Mouse (Mus musculus): Measurements from ENCODE around the gene Pfkfb3.

Pfkfb3 gene

GRCm38 (mm10) chr2:11502901-11503431 is 50.9 kb downstream of the Pfkfb3 start:
- Histone ChIP-seq H3K9me3 (ENCODE audit: low read length) (no peaks in the 10 kb centered on the region), H3K4me3 (replicated peaks; ENCODE audit: low read length) (peak overlapping the region; percentile 86)
- TF ChIP-seq CTCF (conservative IDR thresholded peaks at IDR 0.05; ENCODE audit: low read length) (no peak), NANOG (IDR thresholded peaks at IDR 0.05; ENCODE audit: borderline replicate concordance, low read length) (no peak), POU5F1 (IDR thresholded peaks at IDR 0.05; ENCODE audit: borderline replicate concordance, low read length) (no peak)

DNA sequence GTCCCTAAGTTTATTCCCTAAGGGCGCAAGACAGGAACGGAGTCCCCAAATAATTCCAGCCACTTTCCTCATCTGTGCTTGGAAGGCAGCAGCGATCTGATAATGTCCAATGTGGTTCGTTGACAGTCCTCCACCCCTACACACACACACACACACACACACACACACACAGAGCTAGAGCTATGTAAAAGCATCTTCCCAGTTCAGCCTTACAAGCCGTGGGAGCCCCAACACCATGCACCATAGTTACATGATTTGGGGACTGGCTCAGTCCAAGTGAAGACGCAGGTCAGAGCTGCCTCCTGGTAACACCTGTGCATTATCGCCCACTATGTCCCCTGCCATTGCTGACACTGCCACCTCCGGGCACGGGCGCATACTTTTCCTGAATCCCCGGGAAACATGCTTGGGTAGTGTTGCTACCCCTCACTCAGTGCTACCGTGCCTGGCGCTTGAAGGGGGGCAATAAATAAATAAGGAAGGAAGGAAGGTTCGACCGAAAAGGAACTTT is 51.6 kb downstream of the Pfkfb3 start:
- Histone ChIP-seq H3K4me1 (replicated peaks; ENCODE audit: low read depth, low read length) (peaks cover 50% of the 10 kb centered on the region), H3K36me3 (ENCODE audit: insufficient read depth, low read length) (peaks cover 26% of the 10 kb centered on the region), H3K9me3 (ENCODE audit: low read length) (no peaks in the 10 kb centered on the region), H3K27me3 (ENCODE audit: insufficient read depth, low read length) (peaks cover 34% of the 10 kb centered on the region), H3K4me3 (replicated peaks; ENCODE audit: low read length) (peak overlapping the region; percentile 86)
- TF ChIP-seq POU5F1 (IDR thresholded peaks at IDR 0.05; ENCODE audit: borderline replicate concordance, low read length) (no peak), CTCF (conservative IDR thresholded peaks at IDR 0.05; ENCODE audit: low read length) (no peak)

More at GRCm38 (mm10) chr2:11502901-11503431, 50.9 kb downstream of the Pfkfb3 start:
- peaks cover 20% of the 10 kb centered on the region for H3K36me3 ChIP-seq (ENCODE audit: insufficient read depth, low read length)
- H3K27me3 ChIP-seq (ENCODE audit: insufficient read depth, low read length), result peaks cover 34% of the 10 kb centered on the region
- peaks cover 50% of the 10 kb centered on the region for H3K4me1 ChIP-seq (replicated peaks; ENCODE audit: low read depth, low read length)

DNA sequence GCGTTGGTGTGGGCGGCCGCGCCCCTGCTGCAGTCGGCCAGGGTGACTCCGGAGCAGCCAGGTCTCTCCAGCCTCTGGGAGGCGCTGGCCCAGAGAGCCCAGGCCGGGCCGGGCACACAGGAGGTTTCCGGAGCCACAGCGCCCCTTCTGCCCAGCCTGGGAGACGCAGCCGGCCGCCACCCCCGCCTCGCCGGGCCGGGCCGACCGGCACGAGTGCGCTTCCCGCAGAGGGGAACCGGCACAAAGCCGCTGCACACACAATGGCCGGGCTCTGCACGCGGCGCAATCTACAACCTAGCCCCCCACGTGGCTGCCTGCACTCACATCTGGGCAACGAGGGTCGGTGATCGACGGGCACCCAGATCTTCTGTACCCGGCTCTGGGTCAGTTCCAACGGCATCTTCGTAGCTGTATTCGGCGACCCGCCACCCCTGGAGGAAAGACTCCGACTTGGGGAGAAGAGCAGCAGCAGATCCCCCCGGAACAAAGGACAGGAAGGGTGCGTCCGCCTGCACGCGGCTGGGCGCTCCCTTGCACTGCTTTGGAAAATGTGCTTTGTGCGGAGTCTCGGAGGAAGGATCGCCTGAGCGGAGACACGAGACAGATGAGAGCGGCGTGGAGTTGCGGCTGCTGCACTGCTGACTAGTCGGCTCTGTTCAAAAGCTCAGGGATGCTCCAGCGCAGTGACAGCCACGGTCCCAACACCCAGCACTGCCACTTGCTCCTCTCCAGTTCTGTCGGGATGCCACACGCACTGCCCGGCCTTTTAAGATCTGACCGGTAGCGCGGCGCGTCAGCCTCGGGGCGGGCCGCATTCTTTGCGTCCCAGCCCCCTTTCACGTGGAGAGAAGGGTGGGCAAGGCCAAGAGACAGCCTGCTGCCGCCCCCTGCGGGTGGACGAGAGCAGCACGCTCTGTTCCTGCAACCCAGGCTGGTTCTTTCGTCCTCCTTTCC is 52.3 kb downstream of the Pfkfb3 start:
- no peaks in the 10 kb centered on the region for H3K9me3 ChIP-seq (ENCODE audit: low read length)
- TF ChIP-seq POU5F1 (IDR thresholded peaks at IDR 0.05; ENCODE audit: borderline replicate concordance, low read length) (no peak), NANOG (IDR thresholded peaks at IDR 0.05; ENCODE audit: borderline replicate concordance, low read length) (no peak), CTCF (conservative IDR thresholded peaks at IDR 0.05; ENCODE audit: low read length) (peak; percentile 63)
- H3K27me3 ChIP-seq (ENCODE audit: insufficient read depth, low read length), result peaks cover 34% of the 10 kb centered on the region
- peaks cover 56% of the 10 kb centered on the region for H3K4me1 ChIP-seq (replicated peaks; ENCODE audit: low read depth, low read length)
- peak overlapping the region; percentile 86 for H3K4me3 ChIP-seq (replicated peaks; ENCODE audit: low read length)
- H3K36me3 ChIP-seq (ENCODE audit: insufficient read depth, low read length), result peaks cover 34% of the 10 kb centered on the region

DNA sequence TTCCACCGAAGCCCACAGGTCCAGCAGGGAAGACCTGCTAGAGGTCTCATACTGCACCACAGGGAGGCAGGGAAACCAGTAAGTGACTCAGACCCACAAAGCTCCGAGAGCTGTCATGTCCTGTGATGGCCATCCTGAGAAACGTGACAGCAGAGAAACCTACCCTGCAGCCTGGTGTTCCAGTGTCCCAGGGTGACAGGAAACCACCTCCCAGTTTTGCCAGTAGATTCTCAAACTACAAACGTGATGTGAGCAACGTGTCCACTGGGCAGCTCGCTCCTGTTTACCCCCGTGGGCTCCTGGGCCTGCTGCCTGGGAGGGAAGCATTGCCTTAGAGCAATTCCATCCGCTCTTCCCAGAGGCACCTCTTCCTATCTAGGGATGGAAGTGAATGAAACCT is 53.2 kb downstream of the Pfkfb3 start:
- Histone ChIP-seq H3K36me3 (ENCODE audit: insufficient read depth, low read length) (peaks cover 36% of the 10 kb centered on the region), H3K4me3 (replicated peaks; ENCODE audit: low read length) (peak overlapping the region; percentile 86), H3K4me1 (replicated peaks; ENCODE audit: low read depth, low read length) (peaks cover 52% of the 10 kb centered on the region), H3K9me3 (ENCODE audit: low read length) (no peaks in the 10 kb centered on the region), H3K27me3 (ENCODE audit: insufficient read depth, low read length) (peaks cover 34% of the 10 kb centered on the region)
- TF ChIP-seq NANOG (IDR thresholded peaks at IDR 0.05; ENCODE audit: borderline replicate concordance, low read length), result no peak
- TF ChIP-seq CTCF (conservative IDR thresholded peaks at IDR 0.05; ENCODE audit: low read length), result no peak
- TF ChIP-seq POU5F1 (IDR thresholded peaks at IDR 0.05; ENCODE audit: borderline replicate concordance, low read length), result no peak

- TF ChIP-seq POU5F1 (IDR thresholded peaks at IDR 0.05; ENCODE audit: borderline replicate concordance, low read length) (no peak), NANOG (IDR thresholded peaks at IDR 0.05; ENCODE audit: borderline replicate concordance, low read length) (no peak), CTCF (conservative IDR thresholded peaks at IDR 0.05; ENCODE audit: low read length) (no peak)
- H3K36me3 ChIP-seq (ENCODE audit: insufficient read depth, low read length), result peaks cover 74% of the 10 kb centered on the region
- no peak overlapping the region for H3K4me3 ChIP-seq (replicated peaks; ENCODE audit: low read length)
These were observed 57.3 kb downstream of the Pfkfb3 start for GRCm38 (mm10) chr2:11496601-11497031.

DNA sequence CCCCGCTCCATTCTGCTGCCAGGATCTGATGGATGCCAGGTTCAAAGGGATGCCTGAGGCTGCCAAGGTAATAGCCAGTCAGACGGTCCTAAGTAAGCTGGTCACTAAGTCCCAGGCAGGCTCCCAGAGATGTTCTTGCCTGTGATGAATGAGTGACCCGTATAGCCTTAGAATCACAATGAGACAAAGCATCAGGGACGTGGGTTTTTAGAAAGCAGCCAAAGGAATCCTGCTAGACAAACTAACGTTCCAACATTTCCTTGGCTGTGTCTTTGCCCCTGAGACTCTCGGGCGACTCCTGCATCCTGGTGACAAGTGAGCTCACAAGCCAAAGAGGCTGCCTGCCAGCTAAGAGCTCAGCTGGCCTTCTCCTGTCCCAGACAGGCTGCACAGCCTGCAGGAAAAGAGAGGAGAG is 59.0 kb downstream of the Pfkfb3 start:
- no peaks in the 10 kb centered on the region for H3K27me3 ChIP-seq (ENCODE audit: insufficient read depth, low read length)

More at GRCm38 (mm10) chr2:11496601-11497031, 57.3 kb downstream of the Pfkfb3 start:
- Histone ChIP-seq H3K27me3 (ENCODE audit: insufficient read depth, low read length) (no peaks in the 10 kb centered on the region), H3K4me1 (replicated peaks; ENCODE audit: low read depth, low read length) (peaks cover 41% of the 10 kb centered on the region), H3K9me3 (ENCODE audit: low read length) (no peaks in the 10 kb centered on the region)

DNA sequence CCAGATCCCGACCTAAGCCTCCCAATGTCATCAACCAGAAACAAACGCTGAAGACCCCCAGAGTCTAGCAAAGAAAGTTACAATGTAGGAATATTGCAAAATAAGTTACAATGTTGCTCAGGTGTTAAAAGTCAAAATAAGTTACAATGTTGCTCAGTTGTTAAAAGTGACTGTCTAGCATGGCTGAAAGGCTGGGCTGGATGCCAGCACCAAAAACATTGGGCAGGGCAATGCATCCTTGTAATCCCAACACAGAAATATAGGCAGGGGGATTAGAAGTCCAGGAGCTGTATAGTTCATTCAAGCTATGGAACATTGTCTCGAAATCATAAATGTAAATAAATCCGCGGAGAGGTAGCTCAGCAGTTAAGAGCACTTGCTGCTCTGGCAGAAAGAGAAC is 61.0 kb downstream of the Pfkfb3 start:
- Histone ChIP-seq H3K4me1 (replicated peaks; ENCODE audit: low read depth, low read length) (peaks cover 63% of the 10 kb centered on the region), H3K4me3 (replicated peaks; ENCODE audit: low read length) (no peak overlapping the region), H3K36me3 (ENCODE audit: insufficient read depth, low read length) (peaks cover 90% of the 10 kb centered on the region), H3K9me3 (ENCODE audit: low read length) (no peaks in the 10 kb centered on the region), H3K27me3 (ENCODE audit: insufficient read depth, low read length) (no peaks in the 10 kb centered on the region)
- TF ChIP-seq NANOG (IDR thresholded peaks at IDR 0.05; ENCODE audit: borderline replicate concordance, low read length) (no peak), CTCF (conservative IDR thresholded peaks at IDR 0.05; ENCODE audit: low read length) (no peak), POU5F1 (IDR thresholded peaks at IDR 0.05; ENCODE audit: borderline replicate concordance, low read length) (no peak)

More for the DNA sequence above, 59.0 kb downstream of the Pfkfb3 start:
- Histone ChIP-seq H3K4me3 (replicated peaks; ENCODE audit: low read length) (no peak overlapping the region), H3K9me3 (ENCODE audit: low read length) (no peaks in the 10 kb centered on the region), H3K4me1 (replicated peaks; ENCODE audit: low read depth, low read length) (peaks cover 46% of the 10 kb centered on the region), H3K36me3 (ENCODE audit: insufficient read depth, low read length) (peaks cover 89% of the 10 kb centered on the region)
- TF ChIP-seq CTCF (conservative IDR thresholded peaks at IDR 0.05; ENCODE audit: low read length), result no peak
- no peak for TF ChIP-seq POU5F1 (IDR thresholded peaks at IDR 0.05; ENCODE audit: borderline replicate concordance, low read length)
- TF ChIP-seq NANOG (IDR thresholded peaks at IDR 0.05; ENCODE audit: borderline replicate concordance, low read length), result no peak

DNA sequence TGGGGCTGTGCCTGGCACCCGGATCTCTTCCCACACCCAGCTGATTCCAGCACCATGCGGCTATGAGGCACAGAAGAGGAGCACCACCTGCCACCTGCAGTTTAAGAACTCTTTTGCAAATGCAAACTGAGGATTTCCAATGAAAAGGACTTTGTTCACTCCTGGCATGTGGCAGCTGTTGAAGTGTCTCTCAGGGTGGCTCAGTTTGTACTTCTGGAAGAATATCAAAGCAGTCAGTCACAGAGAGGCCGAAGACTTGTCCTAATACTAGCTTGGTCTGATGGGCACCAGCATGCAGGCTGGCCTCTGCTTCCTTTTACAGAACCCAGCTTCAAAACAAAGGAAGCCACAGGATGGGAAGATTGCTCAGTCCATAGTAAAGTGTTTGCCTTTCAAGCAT is 62.4 kb downstream of the Pfkfb3 start:
- Histone ChIP-seq H3K27me3 (ENCODE audit: insufficient read depth, low read length) (no peaks in the 10 kb centered on the region), H3K4me1 (replicated peaks; ENCODE audit: low read depth, low read length) (peaks cover 56% of the 10 kb centered on the region), H3K36me3 (ENCODE audit: insufficient read depth, low read length) (peaks cover 90% of the 10 kb centered on the region), H3K9me3 (ENCODE audit: low read length) (no peaks in the 10 kb centered on the region), H3K4me3 (replicated peaks; ENCODE audit: low read length) (no peak overlapping the region)
- TF ChIP-seq POU5F1 (IDR thresholded peaks at IDR 0.05; ENCODE audit: borderline replicate concordance, low read length) (no peak), CTCF (conservative IDR thresholded peaks at IDR 0.05; ENCODE audit: low read length) (no peak), NANOG (IDR thresholded peaks at IDR 0.05; ENCODE audit: borderline replicate concordance, low read length) (no peak)
